Mouse (Mus musculus) heart, embryonic 12.5 days (tissue): ENCODE data around the gene Mtrex. TPM values are rescaled to one million over a fixed set of nuclear protein-coding genes. Genes with fewer than 3 reads are reported as not detected.

Experiments used
- ATAC-seq: fragments of 200-750 bp; cut with Nextera tagmentation; 2 replicates; pipeline ENCODE4 v1.8.0; 2017; ENCODE audit warnings: moderate TSS enrichment, moderate library complexity; ENCODE audit not compliant: insufficient number of reproducible peaks, low FRiP score
- H3K27ac ChIP-seq: fragments of 300-500 bp; sonication (generic); 2 replicates; pipeline ENCODE4 v1.5.1; 2016; ENCODE audit warnings: mild to moderate bottlenecking, moderate library complexity; ENCODE audit not compliant: poor library complexity, severe bottlenecking
- H3K27me3 ChIP-seq: fragments of 300-500 bp; sonication (generic); replicated peaks from 2 replicates; pipeline ENCODE4 v1.6.1; 2016; ENCODE audit warnings: mild to moderate bottlenecking, moderate library complexity
- H3K36me3 ChIP-seq: fragments of 300-500 bp; sonication (generic); 2 replicates; pipeline ENCODE4 v1.6.1; 2016; ENCODE audit warnings: mild to moderate bottlenecking, moderate library complexity
- H3K4me1 ChIP-seq: fragments of 300-500 bp; sonication (generic); replicated peaks from 2 replicates; pipeline ENCODE4 v1.6.1; 2016; ENCODE audit warnings: mild to moderate bottlenecking
- H3K4me2 ChIP-seq: fragments of 300-500 bp; sonication (generic); 2 replicates; pipeline ENCODE4 v1.6.1; 2016; ENCODE audit warnings: mild to moderate bottlenecking, moderate library complexity
- H3K4me3 ChIP-seq: fragments of 300-500 bp; sonication (generic); 2 replicates; pipeline ENCODE4 v1.5.1; 2016; ENCODE audit warnings: mild to moderate bottlenecking
- H3K9ac ChIP-seq: fragments of 300-500 bp; sonication (generic); 2 replicates; pipeline ENCODE4 v1.6.1; 2016; ENCODE audit warnings: mild to moderate bottlenecking, moderate library complexity
- H3K9me3 ChIP-seq: fragments of 300-500 bp; sonication (generic); replicated peaks from 2 replicates; pipeline ENCODE4 v1.6.1; 2016; ENCODE audit warnings: mild to moderate bottlenecking, moderate library complexity
- WGBS: fragments of 180-500 bp; shearing (Covaris S2); methylation state at CpG from one replicate; pipeline ENCODE4 v1.1.7; 2016; 5-methylcytosine and 5-hydroxymethylcytosine counted together
- polyA plus RNA-seq: library from polyadenylated mRNA; unstranded; fragments of >200 nt; fragmentation: Nextera tagmentation; extraction: Ambion mirVana; gene quantifications from 2 replicates; pipeline ENCODE4 v1.2.1, GENCODE M21; 2016

The Mtrex gene
- polyA plus RNA-seq, 1 experiment from 2014 or later, result 60.6 TPM

DNA sequence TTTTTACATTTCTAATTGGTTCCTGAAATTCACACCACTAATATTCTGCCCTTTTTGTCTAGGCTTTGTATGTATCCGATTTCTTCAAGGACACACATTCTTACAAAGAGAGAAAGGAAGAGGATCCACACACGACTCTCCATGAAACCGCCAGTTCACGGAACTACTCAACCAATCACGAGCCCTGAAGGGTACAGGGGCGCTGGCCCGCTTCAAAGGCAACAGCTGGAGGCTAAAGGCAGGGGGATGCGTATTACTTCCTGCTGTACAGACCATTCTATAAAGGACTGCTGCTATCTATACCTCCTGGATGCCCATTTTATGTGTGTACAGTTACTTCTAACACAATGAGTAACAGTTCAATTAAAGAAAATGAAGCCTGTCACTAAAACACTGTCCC is 59.8 kb downstream of the Mtrex start:
- Histone ChIP-seq H3K9ac (no peak overlapping the region), H3K9me3 (no peaks in the 10 kb centered on the region), H3K36me3 (peaks cover 83% of the 10 kb centered on the region), H3K4me2 (no peak overlapping the region), H3K4me3 (no peak overlapping the region), H3K27me3 (no peaks in the 10 kb centered on the region), H3K27ac (no peak overlapping the region), H3K4me1 (peaks cover 7% of the 10 kb centered on the region)
- ATAC-seq, result no peak
- WGBS, result 94% methylated on average over 8 of the region's 8 CpGs

DNA sequence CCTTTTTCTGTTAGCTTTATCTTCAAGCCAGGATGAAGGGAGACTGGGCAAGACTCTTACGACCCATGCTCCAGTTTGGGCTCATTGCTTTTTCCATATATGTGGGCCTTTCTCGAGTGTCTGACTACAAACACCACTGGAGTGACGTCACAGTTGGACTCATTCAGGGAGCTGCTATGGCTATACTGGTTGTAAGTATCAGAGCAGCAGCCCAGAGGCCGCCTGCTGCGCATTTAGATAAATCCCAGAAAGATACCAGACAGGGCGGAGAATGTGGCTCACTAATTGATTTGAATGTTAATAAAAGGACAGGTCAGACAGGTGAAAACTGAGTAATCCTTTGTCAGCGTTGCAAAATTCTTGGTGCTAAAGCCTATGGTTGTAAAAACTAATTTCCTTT is 60.4 kb downstream of the Mtrex start:
- no peak overlapping the region for H3K9ac ChIP-seq
- no peaks in the 10 kb centered on the region for H3K27me3 ChIP-seq
- H3K4me2 ChIP-seq, result no peak overlapping the region
- H3K4me3 ChIP-seq, result no peak overlapping the region
- peaks cover 77% of the 10 kb centered on the region for H3K36me3 ChIP-seq
- no peak overlapping the region for H3K27ac ChIP-seq
- 73% methylated on average over 7 of the region's 7 CpGs for WGBS
- H3K4me1 ChIP-seq, result peaks cover 13% of the 10 kb centered on the region
- H3K9me3 ChIP-seq, result no peaks in the 10 kb centered on the region
- no peak for ATAC-seq

DNA sequence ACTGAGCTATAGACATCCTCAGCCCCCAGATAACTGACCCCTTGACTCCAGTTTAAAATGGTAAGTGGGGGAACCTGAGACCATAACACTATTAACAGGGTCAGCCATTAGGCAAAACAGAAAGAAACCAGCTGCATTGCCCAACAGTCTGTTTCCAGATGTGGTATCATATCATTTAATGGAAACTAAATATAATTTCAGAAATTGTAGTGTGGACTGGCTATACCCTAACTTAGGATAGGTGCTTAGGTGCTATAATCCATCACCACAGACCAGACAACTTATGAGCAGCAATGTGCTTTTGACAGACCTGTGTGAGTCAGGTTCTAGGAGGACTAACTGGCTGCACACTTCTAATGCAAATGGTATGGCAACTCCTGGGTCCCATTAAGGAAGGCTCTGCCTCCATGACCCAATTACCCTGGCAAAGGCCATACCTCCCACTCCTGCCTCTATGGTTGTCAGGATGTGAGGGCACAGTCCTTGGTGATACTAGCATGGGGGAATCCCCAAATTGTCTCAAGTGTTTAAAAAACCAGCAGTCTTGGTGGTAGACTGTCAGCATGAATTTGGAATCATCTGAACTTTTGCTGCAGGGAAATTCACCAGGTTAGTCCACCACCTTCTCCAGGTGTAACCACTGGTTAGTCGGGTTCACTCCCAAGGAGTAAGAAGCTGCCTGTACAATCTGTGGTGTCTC is 64.1 kb downstream of the Mtrex start:
- H3K4me2 ChIP-seq, result no peak overlapping the region
- peaks cover 71% of the 10 kb centered on the region for H3K36me3 ChIP-seq
- no peak overlapping the region for H3K9ac ChIP-seq
- H3K27me3 ChIP-seq, result no peaks in the 10 kb centered on the region
- WGBS, result 90% methylated on average over 1 of the region's 1 CpGs
- ATAC-seq, result no peak
- peaks cover 14% of the 10 kb centered on the region for H3K4me1 ChIP-seq
- no peak overlapping the region for H3K27ac ChIP-seq
- H3K4me3 ChIP-seq, result no peak overlapping the region
- H3K9me3 ChIP-seq, result no peaks in the 10 kb centered on the region; the same call in 1 of the 2 replicates

DNA sequence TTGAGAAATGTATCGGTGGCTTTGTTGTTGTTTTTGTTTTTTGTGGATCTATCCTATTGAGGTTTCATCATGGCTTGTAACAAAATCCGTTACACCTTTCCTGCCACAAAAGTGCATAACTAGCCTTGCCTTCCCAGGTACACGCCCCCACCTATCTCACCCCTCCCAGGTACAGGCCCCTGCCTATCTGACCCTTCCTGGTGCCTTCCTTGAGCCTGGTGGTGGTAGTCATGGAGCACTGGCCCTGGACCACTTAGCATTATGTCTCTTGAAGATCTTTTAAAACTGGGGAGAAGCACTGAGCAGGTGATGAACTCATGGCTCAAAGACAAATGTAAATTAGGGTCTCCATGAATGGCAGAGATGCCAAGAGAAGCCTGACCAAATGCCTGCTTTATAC is 64.9 kb downstream of the Mtrex start:
- Histone ChIP-seq H3K4me2 (no peak overlapping the region), H3K4me1 (peaks cover 14% of the 10 kb centered on the region), H3K36me3 (peaks cover 67% of the 10 kb centered on the region), H3K9ac (no peak overlapping the region), H3K9me3 (no peaks in the 10 kb centered on the region; the same call in 1 of the 2 replicates), H3K27me3 (no peaks in the 10 kb centered on the region), H3K4me3 (no peak overlapping the region), H3K27ac (peak overlapping the region; percentile 55)
- 82% methylated on average over 3 of the region's 3 CpGs for WGBS
- ATAC-seq, result no peak

DNA sequence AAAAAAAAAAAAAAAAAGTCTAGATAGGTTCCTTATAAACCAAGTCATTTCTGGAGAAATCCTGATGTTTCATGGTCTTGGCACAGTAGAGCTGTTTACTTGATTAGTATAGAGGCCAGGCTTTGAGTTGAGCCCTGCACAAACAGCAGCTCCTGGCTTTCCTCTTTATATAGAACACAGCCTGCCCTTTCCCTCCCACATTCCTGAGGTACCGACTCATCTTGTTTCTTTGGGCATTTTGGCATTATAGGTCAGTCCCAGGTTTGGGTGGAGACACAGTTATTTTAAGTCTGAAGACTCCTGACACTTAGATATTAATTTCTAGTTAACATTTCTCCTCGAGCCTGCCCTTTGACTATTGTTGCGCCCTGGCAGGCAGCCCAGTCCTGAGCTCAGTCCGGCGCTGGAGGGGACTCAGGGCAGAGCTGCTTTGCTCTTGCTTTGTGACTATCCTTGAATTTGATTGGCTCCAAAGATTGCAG is 65.3 kb downstream of the Mtrex start:
- peaks cover 69% of the 10 kb centered on the region for H3K36me3 ChIP-seq

DNA sequence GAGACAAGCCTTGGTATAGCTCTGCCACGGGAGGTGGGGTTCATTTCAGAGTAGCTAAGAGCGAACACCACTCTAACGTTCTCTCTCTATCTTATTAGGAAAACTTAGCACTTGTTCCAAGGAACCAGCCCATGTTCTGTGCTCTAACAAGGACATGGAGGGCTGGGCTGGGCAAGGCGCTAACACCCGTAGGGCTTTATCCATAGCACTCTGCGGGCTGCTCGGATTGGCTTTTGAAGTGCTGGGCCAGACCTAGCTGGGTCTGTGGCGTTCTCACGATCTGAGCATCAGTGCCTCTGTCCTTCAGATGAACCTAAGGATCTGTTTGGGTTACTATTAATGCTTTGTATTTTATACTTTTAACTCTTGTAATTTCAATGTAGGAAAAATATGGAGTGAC is 66.3 kb downstream of the Mtrex start:
- no peaks in the 10 kb centered on the region for H3K27me3 ChIP-seq
- no peaks in the 10 kb centered on the region; the same call in 1 of the 2 replicates for H3K9me3 ChIP-seq
- 89% methylated on average over 9 of the region's 9 CpGs for WGBS
- H3K4me3 ChIP-seq, result no peak overlapping the region
- no peak overlapping the region for H3K27ac ChIP-seq
- no peak overlapping the region for H3K4me2 ChIP-seq
- peaks cover 14% of the 10 kb centered on the region for H3K4me1 ChIP-seq
- no peak overlapping the region for H3K9ac ChIP-seq
- H3K36me3 ChIP-seq, result peaks cover 64% of the 10 kb centered on the region
- ATAC-seq, result no peak

More for the DNA sequence above, 65.3 kb downstream of the Mtrex start:
- WGBS, result 23% methylated on average over 5 of the region's 5 CpGs
- H3K9me3 ChIP-seq, result no peaks in the 10 kb centered on the region; the same call in 1 of the 2 replicates
- no peak overlapping the region for H3K4me3 ChIP-seq
- no peaks in the 10 kb centered on the region for H3K27me3 ChIP-seq
- H3K27ac ChIP-seq, result peak overlapping the region; percentile 55
- 0 out of 2 replicates have a peak overlapping the region, but pooled peaks have one; percentile 21 for H3K4me2 ChIP-seq
- 0 out of 2 replicates have a peak, but pooled peaks have one; percentile 36 for ATAC-seq
- H3K9ac ChIP-seq, result no peak overlapping the region
- H3K4me1 ChIP-seq, result peaks cover 14% of the 10 kb centered on the region

DNA sequence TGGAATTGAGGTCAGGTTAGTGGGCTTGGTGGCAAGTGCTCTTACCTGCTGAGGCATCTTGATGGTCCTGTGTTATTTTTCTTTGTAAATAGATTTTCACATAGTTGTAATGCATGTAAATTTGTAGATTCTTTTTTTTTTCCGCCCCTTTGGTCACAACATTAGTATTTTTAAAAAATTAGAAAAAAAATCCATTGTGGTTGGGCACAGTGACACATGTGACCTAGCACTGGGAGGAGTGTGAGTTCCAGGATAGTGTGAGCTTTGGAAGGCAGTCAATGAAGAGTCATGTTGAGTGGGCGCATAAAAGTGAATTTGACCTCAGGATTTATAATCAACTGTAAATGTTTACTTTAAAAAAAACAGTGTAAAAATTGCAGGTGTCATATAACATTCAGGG is 66.8 kb downstream of the Mtrex start:
- 82% methylated on average over 2 of the region's 2 CpGs for WGBS
- Histone ChIP-seq H3K9ac (no peak overlapping the region), H3K36me3 (peaks cover 58% of the 10 kb centered on the region), H3K4me3 (no peak overlapping the region), H3K27me3 (no peaks in the 10 kb centered on the region), H3K4me2 (no peak overlapping the region), H3K27ac (no peak overlapping the region), H3K4me1 (peaks cover 14% of the 10 kb centered on the region), H3K9me3 (no peaks in the 10 kb centered on the region; the same call in 1 of the 2 replicates)
- ATAC-seq, result no peak

DNA sequence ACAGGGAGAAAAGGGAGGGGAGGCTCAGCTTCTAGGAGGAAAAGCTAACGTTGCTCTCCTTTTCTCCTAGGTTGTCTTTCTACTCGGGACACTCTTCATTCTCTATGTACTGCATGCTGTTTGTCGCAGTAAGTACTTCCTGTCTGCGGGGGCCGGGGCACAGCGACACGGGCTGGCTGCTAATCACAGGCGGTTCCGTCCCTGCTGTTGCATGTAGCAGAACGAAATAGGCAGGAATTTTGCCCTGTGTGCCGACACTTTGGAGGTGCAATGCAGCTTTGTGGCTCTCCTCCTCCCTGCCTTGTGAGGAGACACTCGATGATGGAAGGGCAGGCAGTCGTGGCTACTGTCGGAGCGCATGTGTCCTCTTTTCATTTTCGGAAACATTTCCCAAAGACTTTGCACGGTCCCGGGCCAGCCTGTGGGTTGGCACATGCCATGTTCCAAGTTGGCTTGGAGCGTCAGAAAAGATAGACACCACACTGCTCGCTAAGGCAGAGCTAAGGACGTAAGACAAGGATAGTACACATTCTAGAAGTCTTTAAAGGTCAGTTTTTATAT is 67.5 kb downstream of the Mtrex start:
- peaks cover 51% of the 10 kb centered on the region for H3K36me3 ChIP-seq
- no peak overlapping the region for H3K9ac ChIP-seq
- no peaks in the 10 kb centered on the region for H3K27me3 ChIP-seq
- H3K9me3 ChIP-seq, result no peaks in the 10 kb centered on the region; the same call in 1 of the 2 replicates
- ATAC-seq, result no peak
- H3K4me3 ChIP-seq, result no peak overlapping the region
- peaks cover 14% of the 10 kb centered on the region for H3K4me1 ChIP-seq
- WGBS, result 85% methylated on average over 21 of the region's 21 CpGs
- H3K4me2 ChIP-seq, result no peak overlapping the region
- no peak overlapping the region for H3K27ac ChIP-seq

DNA sequence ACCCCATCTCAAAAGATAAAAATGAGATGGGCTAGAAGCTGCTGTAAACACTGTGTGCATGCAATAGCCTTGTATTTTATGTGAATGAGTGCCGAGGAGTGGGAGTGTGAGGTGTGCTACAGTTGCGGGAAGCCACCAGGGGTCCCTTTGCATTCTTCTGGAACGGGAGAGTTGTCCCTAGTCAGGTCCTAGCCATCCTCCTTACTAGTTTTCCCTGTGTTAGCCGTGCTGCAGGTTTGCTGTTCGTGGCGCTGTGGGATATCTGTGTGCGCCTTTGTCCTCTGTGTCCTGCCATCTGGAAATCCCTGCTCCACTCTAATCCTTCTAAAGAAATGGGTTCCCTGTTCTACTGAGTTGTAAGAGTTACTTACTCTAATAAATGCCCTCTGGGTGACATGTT is 69.3 kb downstream of the Mtrex start:
- H3K9ac ChIP-seq, result no peak overlapping the region
- no peaks in the 10 kb centered on the region; the same call in 1 of the 2 replicates for H3K9me3 ChIP-seq
- H3K27me3 ChIP-seq, result no peaks in the 10 kb centered on the region
- H3K4me1 ChIP-seq, result peaks cover 12% of the 10 kb centered on the region
- ATAC-seq, result no peak
- no peak overlapping the region for H3K27ac ChIP-seq
- 81% methylated on average over 7 of the region's 7 CpGs for WGBS
- H3K4me3 ChIP-seq, result no peak overlapping the region
- H3K4me2 ChIP-seq, result no peak overlapping the region
- peaks cover 40% of the 10 kb centered on the region for H3K36me3 ChIP-seq

DNA sequence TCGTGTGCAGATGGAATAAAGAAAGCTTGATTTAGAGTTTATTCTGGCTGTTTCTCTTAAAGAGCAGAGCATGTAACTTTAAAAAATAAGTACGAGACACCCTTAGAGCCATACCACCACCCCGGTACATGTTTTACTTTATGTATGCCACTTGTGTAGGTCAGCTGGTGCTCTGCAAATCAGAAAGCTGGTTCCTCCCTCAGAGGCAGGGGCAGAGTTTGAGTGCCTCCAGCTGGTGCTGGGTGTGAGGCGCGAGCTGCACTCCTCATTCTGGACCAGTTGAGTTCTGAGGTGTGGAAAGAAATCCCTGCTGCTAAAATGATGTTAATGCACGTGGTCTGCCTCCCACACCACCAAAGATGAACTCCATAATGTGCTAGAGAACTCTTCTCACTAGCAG is 72.8 kb downstream of the Mtrex start:
- Histone ChIP-seq H3K4me2 (no peak overlapping the region), H3K9me3 (no peaks in the 10 kb centered on the region), H3K27ac (no peak overlapping the region), H3K4me1 (no peaks in the 10 kb centered on the region), H3K4me3 (no peak overlapping the region), H3K36me3 (peaks cover 20% of the 10 kb centered on the region), H3K9ac (no peak overlapping the region), H3K27me3 (no peaks in the 10 kb centered on the region)
- ATAC-seq, result no peak
- WGBS, result 79% methylated on average over 6 of the region's 6 CpGs

DNA sequence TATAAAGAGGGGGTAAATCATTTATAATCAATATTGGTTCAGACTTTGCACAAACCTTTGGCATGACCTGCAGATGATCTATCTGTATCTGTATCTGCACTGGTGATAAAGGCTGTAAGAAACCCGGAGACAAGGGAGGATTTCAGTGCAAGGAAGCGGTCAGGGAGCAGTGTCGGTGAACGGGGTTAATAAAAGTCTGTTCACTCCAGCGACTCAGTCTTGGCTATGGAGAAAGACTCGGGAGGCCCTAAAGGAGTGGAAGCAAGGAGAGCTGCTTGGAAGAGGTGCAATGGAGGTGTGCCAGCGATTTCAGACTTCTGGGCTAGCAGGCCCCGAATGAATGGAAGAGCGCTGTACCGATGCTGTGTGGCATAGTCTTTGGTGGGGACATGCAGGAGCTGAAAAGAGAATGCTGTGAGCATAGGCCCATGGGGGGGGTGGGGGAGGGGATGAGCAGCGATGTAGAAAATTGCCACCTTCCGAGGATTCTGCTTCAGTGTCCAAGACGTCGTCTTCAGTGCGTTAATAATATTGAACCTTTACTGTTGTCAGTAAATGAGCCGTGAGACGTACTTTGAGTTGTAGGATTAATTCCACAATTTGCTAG is 73.4 kb downstream of the Mtrex start:
- peaks cover 15% of the 10 kb centered on the region for H3K36me3 ChIP-seq
- no peaks in the 10 kb centered on the region for H3K9me3 ChIP-seq
- H3K27ac ChIP-seq, result no peak overlapping the region
- 80% methylated on average over 17 of the region's 17 CpGs for WGBS
- no peak overlapping the region for H3K4me3 ChIP-seq
- no peaks in the 10 kb centered on the region for H3K4me1 ChIP-seq
- no peaks in the 10 kb centered on the region for H3K27me3 ChIP-seq
- H3K9ac ChIP-seq, result no peak overlapping the region
- no peak for ATAC-seq
- H3K4me2 ChIP-seq, result no peak overlapping the region
